Mouse (Mus musculus) hindbrain, postnatal 0 days (tissue): ENCODE results near the gene Dock9. TPM values are rescaled to one million over a fixed set of nuclear protein-coding genes. Genes with fewer than 3 reads are reported as not detected.

Source experiments
- ATAC-seq: fragments of 200-750 bp; cut with Nextera tagmentation; 2 replicates; pipeline ENCODE4 v1.8.0; 2017; ENCODE audit warnings: mild to moderate bottlenecking, moderate TSS enrichment, moderate library complexity
- DNase-seq: peaks from one replicate; pipeline ENCODE4 v3.0.0-alpha.2; 2015; ENCODE audit warnings: low spot score
- H3K27ac ChIP-seq: fragments of 300-500 bp; sonication (generic); 2 replicates; pipeline ENCODE4 v1.5.1; 2014; ENCODE audit warnings: mild to moderate bottlenecking
- H3K27me3 ChIP-seq: fragments of 300-500 bp; sonication (generic); 2 replicates; pipeline ENCODE4 v1.6.1; 2014; ENCODE audit warnings: low read length, mixed read lengths; ENCODE audit not compliant: insufficient read depth
- H3K36me3 ChIP-seq: fragments of 300-500 bp; sonication (generic); 2 replicates; pipeline ENCODE4 v1.6.1; 2014; ENCODE audit warnings: low read length, mixed read lengths; ENCODE audit not compliant: insufficient read depth
- H3K4me1 ChIP-seq: fragments of 300-500 bp; sonication (generic); 2 replicates; pipeline ENCODE4 v1.6.1; 2014; ENCODE audit warnings: antibody characterized with exemption, low read length, mixed read lengths; ENCODE audit not compliant: insufficient read depth
- H3K4me2 ChIP-seq: fragments of 300-500 bp; sonication (generic); 2 replicates; pipeline ENCODE4 v1.6.1; 2014; ENCODE audit warnings: low read depth, mild to moderate bottlenecking, low read length, moderate library complexity, mixed read lengths
- H3K4me3 ChIP-seq: fragments of 300-500 bp; sonication (generic); 2 replicates; pipeline ENCODE4 v1.5.1; 2014; ENCODE audit warnings: low read length
- H3K9ac ChIP-seq: fragments of 300-500 bp; sonication (generic); replicated peaks from 2 replicates; pipeline ENCODE4 v1.6.1; 2014; ENCODE audit warnings: mild to moderate bottlenecking, low read length, moderate library complexity, mixed read lengths
- H3K9me3 ChIP-seq: fragments of 300-500 bp; sonication (generic); 2 replicates; pipeline ENCODE4 v1.6.1; 2016; ENCODE audit warnings: low read length, mixed read lengths
- CTCF ChIP-seq: IDR thresholded peaks from 2 replicates; pipeline ENCODE4 v1.5.1; 2016; ENCODE audit warnings: antibody characterized with exemption, control low read depth, low read depth
- WGBS: fragments of 180-500 bp; shearing (Covaris S2); extraction: QIAGEN DNeasy Blood & Tissue Kit; methylation state at CpG from one replicate; pipeline ENCODE4 v1.1.7; 2014; 5-methylcytosine and 5-hydroxymethylcytosine counted together
- polyA plus RNA-seq: library from polyadenylated mRNA; unstranded; fragments of >200 nt; fragmentation: Nextera tagmentation; extraction: Ambion mirVana; gene quantifications from 2 replicates; pipeline ENCODE4 v1.2.1, GENCODE M21; 2015
- total RNA-seq: library from RNA; depleted of rRNA; stranded (reverse); fragments of >200 nt; gene quantifications from 2 replicates; pipeline ENCODE4 v1.2.3, GENCODE M21; 2014; rRNA removed

The Dock9 gene
- total and polyA plus RNA-seq, 2 experiments from 2014 or later: 11.7 to 51.3 TPM

DNA sequence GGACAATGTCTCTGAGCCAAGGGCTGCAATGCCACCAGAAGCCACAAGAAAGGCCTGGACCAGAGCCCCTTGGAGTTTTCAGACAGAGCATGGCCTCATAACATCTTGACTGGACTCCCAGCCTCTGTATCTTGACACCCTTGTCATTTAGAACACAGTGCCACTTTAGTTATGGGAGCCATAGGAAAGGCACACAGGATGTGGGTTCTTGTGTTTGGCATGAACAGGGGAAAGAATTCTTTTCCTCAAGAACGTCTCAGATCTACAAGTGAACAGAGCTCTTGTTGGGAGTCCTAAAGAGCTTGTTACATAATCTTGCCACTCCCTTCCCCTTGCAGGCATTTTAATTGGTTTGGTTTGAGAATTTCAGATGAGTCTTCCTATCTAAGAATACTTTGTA, 297.9 kb downstream of the Dock9 start:
- H3K27me3 ChIP-seq: peaks cover 7% of the 10 kb centered on the region
- no peak overlapping the region for H3K4me2 ChIP-seq
- H3K27ac ChIP-seq: no peak overlapping the region
- TF ChIP-seq CTCF: no peak
- no peak overlapping the region for H3K4me3 ChIP-seq
- no peak for DNase-seq
- no peaks in the 10 kb centered on the region for H3K9me3 ChIP-seq
- 77% methylated on average over 1 of the region's 1 CpGs for WGBS
- H3K4me1 ChIP-seq: no peaks in the 10 kb centered on the region
- no peaks in the 10 kb centered on the region for H3K36me3 ChIP-seq
- no peak overlapping the region for H3K9ac ChIP-seq
- no peak for ATAC-seq

DNA sequence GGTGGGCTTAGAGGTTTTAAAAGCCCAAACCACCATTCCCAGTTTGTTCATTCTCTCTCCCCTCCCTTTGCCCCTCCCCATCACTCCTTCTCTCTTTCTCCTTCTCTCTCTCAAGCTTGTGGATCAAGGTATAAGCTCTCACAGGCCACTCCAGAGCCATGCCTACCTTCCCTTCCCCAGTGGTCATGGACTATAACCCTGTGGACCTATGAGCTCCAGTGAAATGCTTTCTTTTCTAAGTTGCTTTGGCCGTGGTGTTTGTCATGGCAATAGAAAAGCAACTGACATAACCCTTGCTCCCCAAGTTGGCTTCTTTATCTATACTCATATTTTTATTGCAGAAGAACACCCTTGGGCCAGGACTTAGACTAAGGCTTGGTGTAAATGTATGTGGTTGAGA, 299.8 kb downstream of the Dock9 start:
- Histone ChIP-seq H3K4me1 (no peaks in the 10 kb centered on the region), H3K4me2 (no peak overlapping the region), H3K4me3 (no peak overlapping the region), H3K36me3 (no peaks in the 10 kb centered on the region), H3K9me3 (no peaks in the 10 kb centered on the region), H3K27ac (no peak overlapping the region), H3K27me3 (no peaks in the 10 kb centered on the region), H3K9ac (no peak overlapping the region)
- DNase-seq (no peak), ATAC-seq (no peak)
- WGBS: 91% methylated on average over 1 of the region's 1 CpGs
- no peak for TF ChIP-seq CTCF

- Histone ChIP-seq H3K4me2 (no peak overlapping the region), H3K36me3 (no peaks in the 10 kb centered on the region), H3K27me3 (no peaks in the 10 kb centered on the region), H3K9ac (no peak overlapping the region), H3K27ac (no peak overlapping the region), H3K4me3 (no peak overlapping the region), H3K9me3 (no peaks in the 10 kb centered on the region), H3K4me1 (no peaks in the 10 kb centered on the region)
- WGBS: 55% methylated on average over 4 of the region's 4 CpGs
- ATAC-seq (peak; percentile 22; the same call in 1 of the 2 replicates), DNase-seq (peak; percentile 53)
- TF ChIP-seq CTCF: no peak
Measured at GRCm38 (mm10) chr14:121495741-121496140, 301.9 kb downstream of the Dock9 start.

DNA sequence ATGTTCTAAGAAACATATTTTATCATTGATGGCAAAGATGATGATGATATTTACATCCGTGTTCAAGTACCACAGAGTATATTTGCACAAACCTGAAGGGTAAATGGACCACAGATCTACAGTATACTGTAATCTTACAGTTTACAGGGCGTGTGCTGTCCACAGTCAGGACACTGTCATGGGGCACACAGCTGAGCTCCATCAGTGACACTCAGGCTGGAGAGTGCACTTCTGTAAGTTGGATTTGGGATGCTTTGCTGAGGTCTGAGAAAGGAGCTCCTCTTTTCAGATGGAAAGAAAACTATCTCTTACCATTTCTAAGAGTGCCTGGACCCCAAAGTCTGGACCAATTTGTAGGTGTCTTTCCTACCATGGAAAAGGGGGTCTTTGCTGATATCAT, 302.5 kb downstream of the Dock9 start:
- no peak for DNase-seq
- Histone ChIP-seq H3K27ac (no peak overlapping the region), H3K9me3 (no peaks in the 10 kb centered on the region), H3K9ac (no peak overlapping the region), H3K27me3 (no peaks in the 10 kb centered on the region), H3K36me3 (no peaks in the 10 kb centered on the region), H3K4me2 (no peak overlapping the region), H3K4me3 (no peak overlapping the region), H3K4me1 (no peaks in the 10 kb centered on the region)
- WGBS: 89% methylated on average over 2 of the region's 2 CpGs
- no peak for ATAC-seq
- TF ChIP-seq CTCF: no peak

GRCm38 (mm10) chr14:121494238-121494637, 303.4 kb downstream of the Dock9 start:
- H3K9ac ChIP-seq: no peak overlapping the region
- no peak overlapping the region for H3K4me3 ChIP-seq
- no peaks in the 10 kb centered on the region for H3K27me3 ChIP-seq
- no peak overlapping the region for H3K4me2 ChIP-seq
- no peaks in the 10 kb centered on the region for H3K9me3 ChIP-seq
- no peaks in the 10 kb centered on the region for H3K4me1 ChIP-seq
- TF ChIP-seq CTCF: no peak
- DNase-seq: no peak
- H3K36me3 ChIP-seq: no peaks in the 10 kb centered on the region
- H3K27ac ChIP-seq: no peak overlapping the region
- WGBS: 63% methylated on average over 2 of the region's 2 CpGs
- no peak for ATAC-seq

GRCm38 (mm10) chr14:121493712-121494111, 303.9 kb downstream of the Dock9 start:
- Histone ChIP-seq H3K4me2 (no peak overlapping the region), H3K27ac (no peak overlapping the region), H3K9ac (no peak overlapping the region), H3K4me3 (no peak overlapping the region), H3K9me3 (no peaks in the 10 kb centered on the region), H3K4me1 (no peaks in the 10 kb centered on the region), H3K27me3 (no peaks in the 10 kb centered on the region), H3K36me3 (no peaks in the 10 kb centered on the region)
- WGBS: 79% methylated on average over 3 of the region's 3 CpGs
- ATAC-seq (no peak), DNase-seq (no peak)
- TF ChIP-seq CTCF: no peak

DNA sequence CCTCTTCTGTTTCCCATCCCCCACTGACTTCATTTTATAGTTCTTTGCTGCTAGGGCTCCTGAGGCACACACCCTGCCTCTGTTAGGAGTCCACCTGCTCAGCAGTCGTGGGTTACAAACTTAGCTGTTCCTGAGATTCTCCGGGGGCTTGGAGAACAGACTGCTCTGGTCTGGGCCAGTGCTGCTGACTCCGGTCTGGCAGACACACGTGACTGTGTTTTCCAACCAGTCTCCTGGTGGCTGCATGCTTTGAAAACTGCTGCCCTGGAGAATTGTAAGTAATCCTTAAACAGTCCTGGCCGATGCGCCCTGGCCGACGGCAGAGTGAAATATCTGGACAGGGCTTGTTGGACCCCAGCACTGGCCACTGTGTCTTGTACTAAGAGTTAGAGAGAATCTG, 305.3 kb downstream of the Dock9 start:
- Histone ChIP-seq H3K9ac (no peak overlapping the region), H3K9me3 (no peaks in the 10 kb centered on the region), H3K4me1 (no peaks in the 10 kb centered on the region), H3K36me3 (no peaks in the 10 kb centered on the region), H3K27me3 (no peaks in the 10 kb centered on the region), H3K27ac (no peak overlapping the region), H3K4me3 (no peak overlapping the region), H3K4me2 (no peak overlapping the region)
- DNase-seq: no peak
- no peak for TF ChIP-seq CTCF
- 56% methylated on average over 8 of the region's 8 CpGs for WGBS
- ATAC-seq: peak; percentile 70

Other genes with a start within 250 kb of the Dock9 start
- gene Ubac2, start 80.8 kb upstream of the Dock9 start, total RNA-seq: 42.9 and 45.6 TPM in 2 replicates
- 55.4 and 55.8 TPM in 2 replicates for gene Ubac2, start 80.8 kb upstream of the Dock9 start, polyA plus RNA-seq
- gene Gpr18, start 117.9 kb upstream of the Dock9 start, total RNA-seq: not detected in 2 replicates
- not detected in 2 replicates for gene Gpr18, start 117.9 kb upstream of the Dock9 start, polyA plus RNA-seq
- 1.3 and 1.5 TPM in 2 replicates for gene Gpr183, start 167.4 kb upstream of the Dock9 start, total RNA-seq
- 0.56 and 0.58 TPM in 2 replicates for gene Gpr183, start 167.4 kb upstream of the Dock9 start, polyA plus RNA-seq
- gene Timm8a2, start 236.8 kb upstream of the Dock9 start, total RNA-seq: not detected in 2 replicates
- not detected in 2 replicates for gene Timm8a2, start 236.8 kb upstream of the Dock9 start, polyA plus RNA-seq